Mouse (Mus musculus): ENCODE data around the gene Uqcr10. TPM values are rescaled to one million over a fixed set of nuclear protein-coding genes. Genes with fewer than 3 reads are reported as not detected.

Uqcr10 gene
- polyA plus RNA-seq, 1 experiment from 2014 or later, result 1,046 TPM

GRCm38 (mm10) chr11:4705178-4705577 is 1.0 kb upstream of the Uqcr10 start:
- peak overlapping the region; percentile 78 for H3K4me3 ChIP-seq
- no peak for DNase-seq (ENCODE audit: low spot score)
- H3K36me3 ChIP-seq, result peaks cover 24% of the 10 kb centered on the region
- H3K27me3 ChIP-seq (ENCODE audit: insufficient read depth, poor library complexity, severe bottlenecking), result no peaks in the 10 kb centered on the region
- H3K4me1 ChIP-seq, result peaks cover 13% of the 10 kb centered on the region
- H3K9me3 ChIP-seq, result no peaks in the 10 kb centered on the region
- H3K27ac ChIP-seq, result peak overlapping the region; percentile 92
- 13% methylated on average over 4 of the region's 4 CpGs for WGBS

GRCm38 (mm10) chr11:4703688-4704071 is 462 bp downstream of the Uqcr10 start:
- 3% methylated on average over 12 of the region's 12 CpGs for WGBS
- peak overlapping the region; percentile 78 for H3K4me3 ChIP-seq
- H3K9me3 ChIP-seq, result no peaks in the 10 kb centered on the region
- no peaks in the 10 kb centered on the region for H3K27me3 ChIP-seq (ENCODE audit: insufficient read depth, poor library complexity, severe bottlenecking)
- H3K27ac ChIP-seq, result peak overlapping the region; percentile 92
- DNase-seq (ENCODE audit: low spot score), result no peak
- peaks cover 30% of the 10 kb centered on the region for H3K36me3 ChIP-seq
- peaks cover 13% of the 10 kb centered on the region for H3K4me1 ChIP-seq

GRCm38 (mm10) chr11:4700726-4701125 is 3.4 kb downstream of the Uqcr10 start:
- no peaks in the 10 kb centered on the region for H3K27me3 ChIP-seq (ENCODE audit: insufficient read depth, poor library complexity, severe bottlenecking)
- H3K4me1 ChIP-seq, result peaks cover 13% of the 10 kb centered on the region
- 87% methylated on average over 8 of the region's 8 CpGs for WGBS
- H3K4me3 ChIP-seq, result no peak overlapping the region
- no peak overlapping the region for H3K27ac ChIP-seq
- DNase-seq (ENCODE audit: low spot score), result no peak
- H3K36me3 ChIP-seq, result peaks cover 30% of the 10 kb centered on the region
- H3K9me3 ChIP-seq, result no peaks in the 10 kb centered on the region

GRCm38 (mm10) chr11:4697043-4697983 is 6.8 kb downstream of the Uqcr10 start:
- Histone ChIP-seq H3K4me3 (no peak overlapping the region), H3K9me3 (no peaks in the 10 kb centered on the region), H3K36me3 (peaks cover 25% of the 10 kb centered on the region), H3K27me3 (ENCODE audit: insufficient read depth, poor library complexity, severe bottlenecking) (no peaks in the 10 kb centered on the region), H3K4me1 (no peaks in the 10 kb centered on the region), H3K27ac (no peak overlapping the region)
- 46% methylated on average over 7 of the region's 7 CpGs for WGBS
- no peak for DNase-seq (ENCODE audit: low spot score)

- H3K36me3 ChIP-seq, result no peaks in the 10 kb centered on the region
Measured at GRCm38 (mm10) chr11:4692162-4692561, 12.0 kb downstream of the Uqcr10 start.

GRCm38 (mm10) chr11:4691213-4691612 is 12.9 kb downstream of the Uqcr10 start:
- Histone ChIP-seq H3K36me3 (no peaks in the 10 kb centered on the region), H3K27ac (no peak overlapping the region), H3K4me1 (no peaks in the 10 kb centered on the region), H3K27me3 (ENCODE audit: insufficient read depth, poor library complexity, severe bottlenecking) (0 out of 2 replicates have a peak, but pooled peaks cover 4% of the 10 kb centered on the region), H3K4me3 (no peak overlapping the region), H3K9me3 (no peaks in the 10 kb centered on the region)
- WGBS, result 53% methylated on average over 10 of the region's 10 CpGs
- DNase-seq (ENCODE audit: low spot score), result no peak

More at GRCm38 (mm10) chr11:4692162-4692561, 12.0 kb downstream of the Uqcr10 start:
- no peak for DNase-seq (ENCODE audit: low spot score)
- H3K9me3 ChIP-seq, result no peaks in the 10 kb centered on the region
- 0 out of 2 replicates have a peak, but pooled peaks cover 4% of the 10 kb centered on the region for H3K27me3 ChIP-seq (ENCODE audit: insufficient read depth, poor library complexity, severe bottlenecking)
- no peak overlapping the region for H3K4me3 ChIP-seq
- H3K4me1 ChIP-seq, result no peaks in the 10 kb centered on the region
- no peak overlapping the region for H3K27ac ChIP-seq
- 90% methylated on average over 11 of the region's 11 CpGs for WGBS

GRCm38 (mm10) chr11:4690353-4690752 is 13.8 kb downstream of the Uqcr10 start:
- H3K27ac ChIP-seq, result no peak overlapping the region
- H3K36me3 ChIP-seq, result no peaks in the 10 kb centered on the region
- no peak for DNase-seq (ENCODE audit: low spot score)
- 0 out of 2 replicates have a peak, but pooled peaks cover 4% of the 10 kb centered on the region for H3K27me3 ChIP-seq (ENCODE audit: insufficient read depth, poor library complexity, severe bottlenecking)
- H3K9me3 ChIP-seq, result no peaks in the 10 kb centered on the region
- 80% methylated on average over 7 of the region's 7 CpGs for WGBS
- no peak overlapping the region for H3K4me3 ChIP-seq
- H3K4me1 ChIP-seq, result no peaks in the 10 kb centered on the region

GRCm38 (mm10) chr11:4688632-4689380 is 15.3 kb downstream of the Uqcr10 start:
- peaks cover 9% of the 10 kb centered on the region; the same call in 1 of the 2 replicates for H3K36me3 ChIP-seq
- H3K4me1 ChIP-seq, result no peaks in the 10 kb centered on the region
- no peak overlapping the region for H3K27ac ChIP-seq
- DNase-seq (ENCODE audit: low spot score), result no peak
- 0 out of 2 replicates have a peak, but pooled peaks cover 4% of the 10 kb centered on the region for H3K27me3 ChIP-seq (ENCODE audit: insufficient read depth, poor library complexity, severe bottlenecking)
- WGBS, result 56% methylated on average over 11 of the region's 11 CpGs
- H3K9me3 ChIP-seq, result no peaks in the 10 kb centered on the region
- H3K4me3 ChIP-seq, result no peak overlapping the region

- H3K4me3 ChIP-seq, result no peak overlapping the region
- H3K4me1 ChIP-seq, result 0 out of 2 replicates have a peak, but pooled peaks cover 3% of the 10 kb centered on the region
- peaks cover 18% of the 10 kb centered on the region for H3K36me3 ChIP-seq
- 48% methylated on average over 3 of the region's 3 CpGs for WGBS
- DNase-seq (ENCODE audit: low spot score), result no peak
- H3K27ac ChIP-seq, result no peak overlapping the region
- H3K27me3 ChIP-seq (ENCODE audit: insufficient read depth, poor library complexity, severe bottlenecking), result 0 out of 2 replicates have a peak, but pooled peaks cover 4% of the 10 kb centered on the region
- H3K9me3 ChIP-seq, result no peaks in the 10 kb centered on the region
Measured at GRCm38 (mm10) chr11:4687874-4688273, 16.3 kb downstream of the Uqcr10 start.

GRCm38 (mm10) chr11:4687027-4687426 is 17.1 kb downstream of the Uqcr10 start:
- WGBS, result 69% methylated on average over 3 of the region's 3 CpGs
- no peak for DNase-seq (ENCODE audit: low spot score)
- Histone ChIP-seq H3K36me3 (peaks cover 27% of the 10 kb centered on the region), H3K4me1 (0 out of 2 replicates have a peak, but pooled peaks cover 3% of the 10 kb centered on the region), H3K9me3 (no peaks in the 10 kb centered on the region), H3K27me3 (ENCODE audit: insufficient read depth, poor library complexity, severe bottlenecking) (0 out of 2 replicates have a peak, but pooled peaks cover 4% of the 10 kb centered on the region), H3K4me3 (no peak overlapping the region), H3K27ac (no peak overlapping the region)

- H3K27ac ChIP-seq, result no peak overlapping the region
- 0 out of 2 replicates have a peak, but pooled peaks cover 3% of the 10 kb centered on the region for H3K4me1 ChIP-seq
- H3K36me3 ChIP-seq, result peaks cover 42% of the 10 kb centered on the region
- H3K4me3 ChIP-seq, result no peak overlapping the region
- H3K9me3 ChIP-seq, result no peaks in the 10 kb centered on the region
- no peaks in the 10 kb centered on the region for H3K27me3 ChIP-seq (ENCODE audit: insufficient read depth, poor library complexity, severe bottlenecking)
- no peak for DNase-seq (ENCODE audit: low spot score)
- 73% methylated on average over 5 of the region's 5 CpGs for WGBS
Measured at GRCm38 (mm10) chr11:4685510-4685909, 18.6 kb downstream of the Uqcr10 start.

- no peak for DNase-seq (ENCODE audit: low spot score)
- Histone ChIP-seq H3K9me3 (no peaks in the 10 kb centered on the region), H3K4me1 (peaks cover 6% of the 10 kb centered on the region; the same call in 1 of the 2 replicates), H3K27me3 (ENCODE audit: insufficient read depth, poor library complexity, severe bottlenecking) (no peaks in the 10 kb centered on the region), H3K36me3 (peaks cover 44% of the 10 kb centered on the region), H3K4me3 (no peak overlapping the region), H3K27ac (no peak overlapping the region)
- 90% methylated on average over 4 of the region's 4 CpGs for WGBS
Measured at GRCm38 (mm10) chr11:4685071-4685470, 19.1 kb downstream of the Uqcr10 start.

All from heart, embryonic 10.5 days (tissue).